Mouse (Mus musculus) bone marrow, adult 2 months (tissue): ENCODE measurements around the gene Disp1.

Experiments
- CTCF ChIP-seq: fragments of 200-500 bp; IDR thresholded peaks from 2 replicates; pipeline ENCODE4 v1.5.1; 2011; ENCODE audit warnings: low read length, control low read depth; ENCODE audit not compliant: control insufficient read depth, insufficient read depth
- POLR2A ChIP-seq: fragments of 200-500 bp; IDR thresholded peaks from 2 replicates; pipeline ENCODE4 v1.6.1; 2011; ENCODE audit warnings: low read depth, mild to moderate bottlenecking, control low read depth, low read length, borderline replicate concordance; ENCODE audit not compliant: control insufficient read depth

DNA sequence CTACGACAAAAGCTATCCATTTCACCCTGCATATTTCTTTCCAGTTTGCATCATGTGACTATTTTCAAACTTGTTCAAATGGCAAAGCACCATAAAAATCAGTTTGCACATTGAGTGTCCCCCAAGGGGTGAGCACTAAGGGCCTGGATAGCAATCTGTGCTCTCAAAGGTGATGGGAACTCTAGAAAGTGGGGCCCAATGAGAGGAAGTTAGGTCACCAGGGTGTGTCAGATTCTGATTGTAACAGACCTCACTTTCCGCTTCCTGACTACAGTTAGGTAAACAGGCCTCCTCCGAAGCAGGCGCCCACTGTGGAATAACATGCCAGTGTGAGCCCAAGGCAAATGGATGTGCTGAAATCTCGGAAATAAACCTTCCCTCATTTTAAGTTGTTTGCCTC lies 54.6 kb downstream of the Disp1 start:
- TF ChIP-seq POLR2A, result no peak
- no peak for TF ChIP-seq CTCF
